Mouse (Mus musculus): ENCODE data around the gene Xiap.
"Not testable (repeated sequence)": the region's sequence is repeated elsewhere in the genome, so short reads cannot be mapped to it uniquely, and the experiment has no call there.

Xiap gene

GRCm38 (mm10) chrX:42059282-42060068 is at the start of gene Xiap:
Gene Xiap, plus strand, starts transcription at chrX:42059679.
- DNase-seq = no peak

GRCm38 (mm10) chrX:42012677-42013208 is 46.7 kb upstream of the Xiap start:
- DNase-seq = no peak

GRCm38 (mm10) chrX:42013776-42014175 is 45.7 kb upstream of the Xiap start:
- no peak for DNase-seq

DNA sequence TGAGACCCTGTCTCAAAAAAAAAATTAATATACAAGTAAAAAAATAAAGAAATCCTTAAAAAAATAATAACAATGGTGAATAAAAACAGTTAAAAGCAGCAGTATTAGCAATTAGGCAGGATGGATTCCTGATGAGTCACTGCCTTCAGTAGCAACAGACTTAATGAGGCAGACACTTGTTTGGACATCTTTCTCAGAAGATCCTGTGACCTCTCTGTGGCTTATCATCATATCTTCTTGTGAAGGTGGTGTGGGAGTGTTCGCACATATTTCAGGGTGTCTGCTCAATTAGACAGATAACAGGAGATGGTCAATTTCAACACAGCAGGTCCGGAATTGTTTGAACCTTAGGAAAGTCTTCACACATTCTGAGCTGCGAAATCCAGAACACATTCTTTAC is 45.0 kb upstream of the Xiap start:
- no peak for DNase-seq

DNA sequence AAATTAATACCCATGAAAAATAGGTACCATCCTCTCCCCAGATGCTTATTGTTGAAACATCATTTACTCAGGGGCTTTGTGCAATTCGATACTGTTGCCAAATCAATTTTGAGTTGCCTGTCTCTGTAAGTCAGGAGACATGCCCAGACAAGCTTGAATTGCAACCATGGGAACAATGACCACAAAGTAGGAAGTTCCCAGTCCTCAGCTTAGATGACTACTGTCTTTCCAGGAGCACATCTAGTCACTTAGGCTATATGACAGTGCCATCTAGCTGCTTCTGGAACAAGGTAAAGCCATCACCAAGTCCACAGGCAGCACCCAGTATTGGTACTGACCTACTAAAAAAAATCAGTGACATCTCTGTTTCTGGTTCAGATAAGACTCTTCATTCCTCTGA is 41.4 kb upstream of the Xiap start:
- DNase-seq = no peak

GRCm38 (mm10) chrX:42019441-42019840 is 40.0 kb upstream of the Xiap start:
- DNase-seq = no peak

GRCm38 (mm10) chrX:42025802-42026440 is 33.6 kb upstream of the Xiap start:
- not testable (repeated sequence) for DNase-seq

GRCm38 (mm10) chrX:42026981-42027380 is 32.5 kb upstream of the Xiap start:
- DNase-seq = not testable (repeated sequence)

- peak; percentile 81 for DNase-seq
These were observed 26.3 kb upstream of the Xiap start for GRCm38 (mm10) chrX:42033111-42033693.

DNA sequence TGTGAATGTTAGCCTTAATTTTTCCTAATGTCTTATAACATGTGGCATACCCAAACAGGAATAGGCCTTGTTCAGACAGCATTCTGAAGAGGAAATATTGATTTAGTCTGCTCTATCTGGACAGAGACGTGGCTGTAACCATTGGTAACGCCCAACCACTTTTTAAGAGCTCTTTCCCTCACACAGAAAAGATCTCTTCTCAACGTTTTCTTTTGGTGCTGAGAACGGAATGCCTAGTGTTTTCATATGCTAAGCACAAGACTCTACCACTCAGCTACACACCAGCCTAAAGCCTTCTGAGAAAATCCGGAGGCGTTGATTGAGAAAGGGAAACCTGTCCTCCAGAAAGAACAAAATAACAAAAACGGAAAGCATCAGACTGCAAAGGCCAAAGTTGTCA is 25.6 kb upstream of the Xiap start:
- no peak for DNase-seq

GRCm38 (mm10) chrX:42039481-42039880 is 20.0 kb upstream of the Xiap start:
- DNase-seq = no peak

GRCm38 (mm10) chrX:42044935-42045334 is 14.5 kb upstream of the Xiap start:
- DNase-seq = no peak

DNA sequence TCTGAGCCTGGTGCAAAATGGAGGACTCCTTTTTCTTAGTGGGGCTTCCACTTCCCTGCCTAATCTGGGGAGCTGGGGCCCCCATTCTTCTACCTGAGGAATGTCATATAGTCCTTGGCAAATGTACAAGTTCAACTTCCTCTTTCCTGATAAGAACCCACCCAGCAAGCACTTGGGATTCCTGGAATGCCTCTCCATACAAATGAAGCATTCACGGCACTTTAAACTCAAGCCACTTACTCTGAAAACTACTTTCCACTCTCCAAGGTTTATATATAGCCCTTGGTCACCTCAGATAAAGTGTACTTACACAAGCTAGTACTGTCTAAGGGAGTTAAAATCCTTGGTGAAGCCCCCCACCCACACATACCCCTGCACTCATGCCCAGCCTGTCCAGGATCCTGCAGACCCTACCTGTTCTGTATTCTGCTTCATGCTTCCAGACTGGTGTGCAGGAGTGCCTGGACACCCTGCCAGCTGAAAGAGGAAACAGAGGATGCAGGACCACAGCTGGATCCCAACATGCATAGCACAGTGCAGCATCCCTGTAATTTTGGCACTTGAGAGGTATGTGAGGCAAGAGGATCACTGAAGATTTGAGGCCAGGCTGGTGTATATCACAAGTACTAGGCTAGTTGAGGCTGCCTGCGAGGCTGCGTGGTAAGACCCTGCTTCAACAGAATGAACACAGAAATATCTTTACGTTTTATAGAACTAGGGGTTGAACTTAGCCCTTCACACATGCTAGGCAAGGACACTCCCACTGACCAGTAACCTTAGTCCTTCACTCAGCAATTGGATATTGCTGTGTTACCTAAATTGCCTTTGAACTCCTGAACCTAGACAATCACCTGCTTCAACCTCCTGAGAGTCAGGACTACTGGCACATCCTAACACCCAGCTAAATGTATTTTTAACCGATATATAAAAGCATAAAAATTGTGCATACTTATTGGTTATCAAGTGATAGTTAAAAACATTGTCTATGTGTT is 8.5 kb upstream of the Xiap start:
- peak; percentile 29 for DNase-seq

DNA sequence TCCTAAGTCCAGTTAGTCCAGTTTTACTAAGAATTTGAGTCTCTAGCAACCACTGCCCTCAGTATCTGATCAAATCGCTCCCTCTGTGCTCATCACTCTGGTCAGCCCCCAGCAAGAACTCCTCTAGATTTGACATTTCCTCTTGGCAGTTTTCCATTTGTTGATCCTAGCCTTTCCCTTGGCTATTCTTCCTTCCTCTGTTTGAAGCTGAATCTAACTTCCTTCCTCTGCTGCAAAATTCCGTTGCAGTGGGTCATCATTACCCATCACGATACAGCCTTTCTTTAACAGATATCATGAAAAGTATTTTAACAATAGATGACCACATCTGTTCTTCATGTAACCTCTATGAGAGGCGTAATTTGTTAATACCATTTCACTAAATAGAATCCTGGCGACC is 2.5 kb upstream of the Xiap start:
- DNase-seq = peak; percentile 32

DNA sequence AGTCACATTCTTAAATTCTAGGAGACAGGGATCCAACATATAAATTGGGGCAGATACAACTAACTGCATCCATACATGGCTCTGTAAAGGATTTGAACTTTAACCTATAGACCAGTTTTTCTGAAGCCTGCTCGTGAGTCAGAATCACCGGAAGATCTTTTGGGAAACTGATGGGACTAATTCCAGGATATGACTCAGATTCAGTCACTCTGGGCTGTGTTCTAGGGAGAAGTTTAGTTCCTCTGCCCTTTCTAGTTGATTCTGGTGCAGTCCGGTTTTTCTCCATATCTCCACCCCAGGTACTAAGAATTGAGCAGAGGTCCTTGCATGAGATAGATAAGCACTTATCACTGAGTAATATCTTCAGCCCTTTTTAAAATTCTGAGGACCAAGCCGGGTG is 1.6 kb upstream of the Xiap start:
- no peak for DNase-seq

GRCm38 (mm10) chrX:42063621-42064020 is 4.1 kb downstream of the Xiap start:
- no peak for DNase-seq

GRCm38 (mm10) chrX:42065086-42065485 is 5.6 kb downstream of the Xiap start:
- DNase-seq = no peak

DNA sequence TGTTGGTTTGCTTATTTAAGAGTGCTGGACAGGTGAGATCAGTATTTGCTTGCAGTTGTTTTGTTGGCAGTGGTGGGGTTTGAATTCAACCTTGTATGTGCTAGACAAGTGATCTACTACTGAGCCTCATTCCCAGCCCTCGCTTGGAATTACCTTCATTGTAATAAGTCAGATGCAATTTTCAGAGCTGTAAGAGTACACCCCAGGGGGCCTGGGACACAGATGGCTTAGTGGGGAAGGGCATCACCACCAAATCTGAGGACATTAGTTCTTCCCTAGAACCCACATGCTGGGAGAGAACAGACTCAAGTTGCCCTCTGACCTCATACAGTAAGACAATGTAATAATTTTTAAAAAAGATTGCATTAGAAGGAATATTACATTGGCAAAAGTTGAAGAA is 7.3 kb downstream of the Xiap start:
- no peak for DNase-seq

DNA sequence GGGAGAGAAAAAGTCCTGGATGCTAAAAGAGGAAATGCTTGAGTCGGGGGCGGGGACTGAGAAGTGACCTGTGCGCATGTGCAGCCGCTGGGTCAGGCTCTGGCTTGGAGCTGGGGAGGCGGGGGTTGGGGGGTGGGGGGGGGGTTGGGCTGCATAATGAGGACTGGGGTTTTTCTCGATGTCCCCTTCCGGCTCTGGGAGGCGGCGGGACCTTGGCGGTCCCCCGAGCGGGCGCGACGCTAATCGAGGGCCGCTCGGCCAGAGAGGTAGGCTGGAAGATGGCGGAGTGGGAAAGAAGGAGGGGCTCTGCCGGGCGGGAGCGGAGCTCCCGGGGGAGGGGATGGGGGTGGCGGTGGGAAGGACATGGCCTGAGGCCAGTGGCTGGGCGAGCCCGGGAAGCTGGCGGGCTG is 8.3 kb downstream of the Xiap start:
- peak; percentile 85 for DNase-seq

GRCm38 (mm10) chrX:42068201-42068874 is 8.9 kb downstream of the Xiap start:
- DNase-seq = peak; percentile 90

DNA sequence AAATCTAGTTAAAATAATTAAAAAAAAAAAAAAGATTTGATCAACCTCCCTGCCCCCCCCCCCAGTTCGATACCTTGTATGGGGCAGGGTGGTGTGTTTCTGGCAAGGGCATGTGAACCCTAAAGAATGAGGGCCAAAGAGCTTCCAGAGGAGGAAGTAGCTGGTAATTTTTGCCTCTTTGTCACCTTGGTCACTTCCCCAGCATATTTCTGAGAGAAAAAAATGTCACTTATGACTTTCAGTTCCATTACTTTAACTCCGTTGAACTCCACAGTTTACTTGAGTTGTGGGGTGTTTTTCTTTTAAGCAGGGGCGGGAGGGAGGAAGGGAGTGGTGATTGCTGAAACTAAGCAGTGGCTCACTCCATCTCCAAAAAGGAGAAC is 9.4 kb downstream of the Xiap start:
- peak; percentile 43 for DNase-seq

- no peak for DNase-seq
These were observed 28.3 kb downstream of the Xiap start for GRCm38 (mm10) chrX:42087731-42088130.
